Mouse (Mus musculus): Measurements from ENCODE around the gene Washc3.

DNA sequence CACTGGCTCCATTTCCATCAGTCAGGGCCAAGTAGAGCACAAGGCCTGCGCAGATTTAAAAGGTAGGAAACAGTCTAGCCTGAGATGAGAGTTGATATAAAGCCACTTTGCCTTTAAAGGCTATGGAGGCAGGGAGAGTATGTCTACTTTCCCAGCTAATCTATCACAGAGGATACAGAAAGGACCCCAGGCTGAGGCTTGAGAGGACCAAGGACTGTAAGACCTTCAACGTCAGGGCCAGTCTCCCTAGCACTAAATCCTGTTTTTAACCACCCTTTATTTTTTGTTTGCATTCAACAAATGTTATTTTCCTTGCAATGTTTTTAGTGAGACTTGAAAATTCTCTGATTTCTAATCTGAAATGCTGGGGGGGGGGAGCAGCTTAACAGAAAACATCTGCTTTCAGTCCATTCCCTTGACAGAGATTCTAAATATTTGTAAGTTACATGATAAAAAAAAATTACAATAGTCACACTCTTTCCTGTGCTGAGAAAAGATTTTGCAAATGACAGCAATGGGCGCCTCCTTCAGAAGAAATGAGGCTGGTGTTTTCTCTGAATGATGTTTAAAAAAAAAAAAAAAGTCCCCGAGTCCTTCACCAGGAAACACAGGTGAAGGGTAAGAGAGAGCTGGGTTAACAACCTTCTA is 83.6 kb downstream of the Washc3 start:
- TF ChIP-seq REST (IDR thresholded peaks at IDR 0.05; ENCODE audit: insufficient read depth, insufficient read length): no peak
- no peak for TF ChIP-seq POLR2A (IDR thresholded peaks at IDR 0.05; ENCODE audit: insufficient read length, low read depth)
- no peak for TF ChIP-seq E2F4 (IDR thresholded peaks at IDR 0.05; ENCODE audit: insufficient read depth)
- TF ChIP-seq TCF12 (IDR thresholded peaks at IDR 0.05; ENCODE audit: insufficient read depth, poor library complexity, severe bottlenecking): no peak
- no peak for TF ChIP-seq MAX (IDR thresholded peaks at IDR 0.05; ENCODE audit: low read depth)

All from myocyte (in vitro differentiated cells).